ENCODE assay signal across 7 mouse cellular contexts in genomic region chr15:12577054-12577696, GRCm38 (mm10).
DNase-seq lines count a peak whose midpoint lies in the region; ATAC-seq and TF ChIP-seq lines count a peak whose summit lies in the region.

No protein-coding gene starts in this region.

- DNase-seq in Muller cell, postnatal 12 days (ENCODE audit: inconsistent ontology term), result peak; percentile 79
- peak; percentile 25 for DNase-seq in large intestine, adult 2 months (ENCODE audit: low read depth, low spot score)
- DNase-seq in lung, embryonic 14.5 days, result peak; percentile 94
- DNase-seq in retina, embryonic 14.5 days (ENCODE audit: low spot score), result peak; percentile 73

- no peak overlapping the region for H3K27ac ChIP-seq in forebrain, embryonic 13.5 days
- H3K27ac ChIP-seq in lung, embryonic 14.5 days (ENCODE audit: low read depth), result peak overlapping the region; percentile 26; the same call in 1 of the 2 replicates

- H3K9ac ChIP-seq in forebrain, embryonic 13.5 days, result peak overlapping the region; percentile 21; the same call in 1 of the 2 replicates
- 0 out of 2 replicates have a peak overlapping the region, but pooled peaks have one; percentile 2 for H3K9ac ChIP-seq in lung, embryonic 14.5 days

- peak; percentile 74 for TF ChIP-seq CTCF in lung, embryonic 14.5 days (IDR thresholded peaks at IDR 0.05; ENCODE audit: low read depth)

- H3K27me3 ChIP-seq in forebrain, embryonic 13.5 days, result no peaks in the 10 kb centered on the region
- H3K27me3 ChIP-seq in lung, embryonic 14.5 days (ENCODE audit: insufficient read depth, low read length), result no peaks in the 10 kb centered on the region

- peaks cover 15% of the 10 kb centered on the region for H3K4me1 ChIP-seq in forebrain, embryonic 13.5 days
- no peaks in the 10 kb centered on the region for H3K4me1 ChIP-seq in lung, embryonic 14.5 days (ENCODE audit: insufficient read depth)

- H3K4me3 ChIP-seq in forebrain, embryonic 13.5 days, result no peak overlapping the region
- H3K4me3 ChIP-seq in lung, embryonic 14.5 days (ENCODE audit: low read depth, low read length), result no peak overlapping the region

- H3K4me2 ChIP-seq in forebrain, embryonic 13.5 days, result peak overlapping the region; percentile 46
- peak overlapping the region; percentile 49 for H3K4me2 ChIP-seq in lung, embryonic 14.5 days

- H3K36me3 ChIP-seq in forebrain, embryonic 13.5 days (ENCODE audit: poor library complexity, severe bottlenecking), result no peaks in the 10 kb centered on the region
- H3K36me3 ChIP-seq in lung, embryonic 14.5 days (ENCODE audit: insufficient read depth), result no peaks in the 10 kb centered on the region

- H3K9me3 ChIP-seq in forebrain, embryonic 13.5 days (replicated peaks), result no peaks in the 10 kb centered on the region
- no peaks in the 10 kb centered on the region for H3K9me3 ChIP-seq in lung, embryonic 14.5 days (ENCODE audit: low read depth, low read length)

- ATAC-seq in cerebellum, adult (ENCODE audit: insufficient number of reproducible peaks, low FRiP score, low TSS enrichment), result peak; percentile 71
- peak; percentile 72 for ATAC-seq in forebrain, embryonic 13.5 days
- ATAC-seq in hematopoietic stem cell, adult 5-6 weeks (replicated peaks in 1 of 2; ENCODE audit: insufficient read depth in 1 of 2, low FRiP score in 2 of 2, low TSS enrichment in 1 of 2, low read depth in 1 of 2, poor library complexity in 2 of 2, severe bottlenecking in 2 of 2), result peak; percentile 43 to 66; a peak in 3 of 4 replicates
- peak; percentile 80 for ATAC-seq in lung, embryonic 14.5 days (ENCODE audit: insufficient read depth)

- 14% methylated on average over 11 of the region's 11 CpGs for WGBS in forebrain, embryonic 13.5 days
- WGBS in large intestine, adult 2 months, result 17% methylated on average over 11 of the region's 11 CpGs
- 15% methylated on average over 11 of the region's 11 CpGs for WGBS in lung, embryonic 14.5 days

Comparison
In these comparisons a context has a peak if more than half of its experiments do, and no peak if none do; other contexts are left out.
1. DNase-seq: peak in every context shown above with its lines; median percentile 94 in lung, embryonic 14.5 days; 79 in Muller cell, postnatal 12 days; 73 in retina, embryonic 14.5 days; 25 in large intestine, adult 2 months.